Mouse (Mus musculus) embryonic facial prominence, embryonic 14.5 days (tissue): Measurements from ENCODE around the gene Psme1. TPM values are rescaled to one million over a fixed set of nuclear protein-coding genes. Genes with fewer than 3 reads are reported as not detected.
A peak's percentile ranks its signal among the peaks of the same experiment; 100 is the strongest.

ENCODE experiments used
- ATAC-seq: fragments of 200-750 bp; cut with Nextera tagmentation; 2 replicates; pipeline ENCODE4 v1.8.0; 2017; ENCODE audit warnings: low read depth, moderate number of reproducible peaks, moderate TSS enrichment
- DNase-seq: peaks from one replicate; pipeline ENCODE4 v3.0.0-alpha.2; 2015; ENCODE audit warnings: low spot score
- H3K27ac ChIP-seq: fragments of 300-500 bp; sonication (generic); replicated peaks from 2 replicates; pipeline ENCODE4 v1.5.1; 2014; ENCODE audit warnings: low read depth, mild to moderate bottlenecking, low read length, moderate library complexity
- H3K27me3 ChIP-seq: fragments of 300-500 bp; sonication (generic); replicated peaks from 2 replicates; pipeline ENCODE4 v1.6.1; 2014; ENCODE audit warnings: low read length; ENCODE audit not compliant: control insufficient read depth, insufficient read depth
- H3K36me3 ChIP-seq: fragments of 300-500 bp; sonication (generic); 2 replicates; pipeline ENCODE4 v1.6.1; 2014; ENCODE audit warnings: low read length, mixed read lengths; ENCODE audit not compliant: control insufficient read depth, insufficient read depth
- H3K4me1 ChIP-seq: fragments of 300-500 bp; sonication (generic); 2 replicates; pipeline ENCODE4 v1.6.1; 2014; ENCODE audit warnings: antibody characterized with exemption, low read length; ENCODE audit not compliant: control insufficient read depth, insufficient read depth
- H3K4me2 ChIP-seq: fragments of 300-500 bp; sonication (generic); 2 replicates; pipeline ENCODE4 v1.6.1; 2014; ENCODE audit warnings: low read depth, mild to moderate bottlenecking, low read length, moderate library complexity, mixed read lengths
- H3K4me3 ChIP-seq: fragments of 300-500 bp; sonication (generic); 2 replicates; pipeline ENCODE4 v1.5.1; 2014; ENCODE audit warnings: low read depth, mild to moderate bottlenecking, low read length
- H3K9ac ChIP-seq: fragments of 300-500 bp; sonication (generic); 2 replicates; pipeline ENCODE4 v1.6.1; 2014; ENCODE audit warnings: low read depth, mild to moderate bottlenecking, low read length, moderate library complexity, mixed read lengths
- H3K9me3 ChIP-seq: fragments of 300-500 bp; sonication (generic); 2 replicates; pipeline ENCODE4 v1.6.1; 2016; ENCODE audit warnings: low read length; ENCODE audit not compliant: control insufficient read depth
- WGBS: fragments of 180-500 bp; shearing (Covaris S2); extraction: QIAGEN DNeasy Blood & Tissue Kit; methylation state at CpG from one replicate; pipeline ENCODE4 v1.1.7; 2014; 5-methylcytosine and 5-hydroxymethylcytosine counted together
- polyA plus RNA-seq: library from polyadenylated mRNA; unstranded; fragments of >200 nt; fragmentation: Nextera tagmentation; extraction: Ambion mirVana; gene quantifications from 2 replicates; pipeline ENCODE4 v1.2.1, GENCODE M21; 2014

Psme1 gene
- polyA plus RNA-seq, 1 experiment from 2014 or later = 123 TPM

DNA sequence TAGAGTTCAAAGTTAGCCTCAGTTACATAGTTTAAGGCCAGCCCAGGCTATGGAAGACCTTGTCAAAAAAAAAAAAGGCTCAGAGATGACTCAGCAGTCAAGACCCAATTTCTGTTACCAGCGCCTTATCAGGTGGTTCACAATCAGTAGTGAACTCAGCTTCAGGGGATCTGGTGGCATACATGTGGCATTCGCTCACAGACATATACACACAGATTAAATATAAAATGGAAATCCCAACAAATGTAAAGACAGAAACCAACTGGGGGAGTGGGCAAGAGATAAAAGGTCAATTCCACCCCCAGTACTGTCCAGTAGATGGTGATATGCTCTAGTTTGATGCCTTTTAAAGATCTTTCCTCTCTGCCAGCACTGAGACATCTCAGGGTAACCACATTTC, 8.2 kb downstream of the Psme1 start:
- H3K36me3 ChIP-seq = peaks cover 33% of the 10 kb centered on the region
- DNase-seq (no peak), ATAC-seq (no peak)
- H3K27ac ChIP-seq = no peak overlapping the region
- H3K4me2 ChIP-seq = no peak overlapping the region
- no peak overlapping the region for H3K4me3 ChIP-seq
- peaks cover 6% of the 10 kb centered on the region for H3K4me1 ChIP-seq
- no peaks in the 10 kb centered on the region for H3K27me3 ChIP-seq
- H3K9ac ChIP-seq = no peak overlapping the region
- no peaks in the 10 kb centered on the region for H3K9me3 ChIP-seq
- WGBS = 90% methylated on average over 2 of the region's 2 CpGs

DNA sequence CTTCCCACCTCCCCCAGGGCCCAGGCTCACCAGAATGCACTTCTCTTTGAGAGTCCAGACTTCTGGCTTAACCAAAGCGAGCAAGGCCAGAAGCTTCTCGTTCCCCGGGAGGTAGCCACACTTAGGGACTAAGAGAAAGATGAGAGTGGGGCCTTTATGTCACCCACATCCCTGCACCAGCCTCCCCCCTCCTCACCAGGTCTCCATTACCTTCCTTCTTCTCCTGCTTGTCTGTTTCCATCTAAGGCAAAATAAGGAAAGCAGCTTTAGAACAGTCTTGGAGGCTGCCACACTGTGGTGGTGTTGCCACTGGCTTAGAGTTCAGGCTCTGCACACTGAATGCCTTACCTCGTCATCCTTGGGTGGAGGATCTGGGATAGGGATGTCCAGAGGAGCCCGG, 11.3 kb downstream of the Psme1 start:
- H3K27me3 ChIP-seq = no peaks in the 10 kb centered on the region
- H3K4me3 ChIP-seq = no peak overlapping the region
- ATAC-seq = no peak
- H3K4me2 ChIP-seq = no peak overlapping the region
- no peaks in the 10 kb centered on the region for H3K9me3 ChIP-seq
- no peak for DNase-seq
- H3K27ac ChIP-seq = no peak overlapping the region
- no peak overlapping the region for H3K9ac ChIP-seq
- H3K4me1 ChIP-seq = peaks cover 13% of the 10 kb centered on the region
- WGBS = 84% methylated on average over 5 of the region's 5 CpGs
- H3K36me3 ChIP-seq = peaks cover 26% of the 10 kb centered on the region

GRCm38 (mm10) chr14:55589771-55590448, 12.0 kb downstream of the Psme1 start:
- no peaks in the 10 kb centered on the region for H3K27me3 ChIP-seq
- peaks cover 13% of the 10 kb centered on the region for H3K4me1 ChIP-seq
- ATAC-seq (no peak), DNase-seq (no peak)
- WGBS = 83% methylated on average over 11 of the region's 11 CpGs
- peak overlapping the region; percentile 74 for H3K9ac ChIP-seq
- peak overlapping the region; percentile 74 for H3K4me3 ChIP-seq
- H3K9me3 ChIP-seq = no peaks in the 10 kb centered on the region
- peak overlapping the region; percentile 92 for H3K4me2 ChIP-seq
- H3K36me3 ChIP-seq = peaks cover 31% of the 10 kb centered on the region
- peak overlapping the region; percentile 81 for H3K27ac ChIP-seq

- peak within 1 kb of the TSS; percentile 92 for H3K4me2 ChIP-seq
- DNase-seq (peak; percentile 99), ATAC-seq (peak; percentile 96)
- WGBS = under 1% methylated on average over 22 of the region's 22 CpGs
- H3K27ac ChIP-seq = peak within 1 kb of the TSS; percentile 96
- H3K9me3 ChIP-seq = no peaks in the 10 kb centered on the region
- H3K4me3 ChIP-seq = peak within 1 kb of the TSS; percentile 74
- no peaks in the 10 kb centered on the region for H3K27me3 ChIP-seq
- H3K36me3 ChIP-seq = peaks cover 41% of the 10 kb centered on the region
- H3K9ac ChIP-seq = peak within 1 kb of the TSS; percentile 79
- peaks cover 13% of the 10 kb centered on the region for H3K4me1 ChIP-seq
Observed at GRCm38 (mm10) chr14:55590748-55591330, 12.9 kb downstream of the Psme1 start, which contains the start of gene Psme2. Psme2 (minus strand) TSS chr14:55591113.

DNA sequence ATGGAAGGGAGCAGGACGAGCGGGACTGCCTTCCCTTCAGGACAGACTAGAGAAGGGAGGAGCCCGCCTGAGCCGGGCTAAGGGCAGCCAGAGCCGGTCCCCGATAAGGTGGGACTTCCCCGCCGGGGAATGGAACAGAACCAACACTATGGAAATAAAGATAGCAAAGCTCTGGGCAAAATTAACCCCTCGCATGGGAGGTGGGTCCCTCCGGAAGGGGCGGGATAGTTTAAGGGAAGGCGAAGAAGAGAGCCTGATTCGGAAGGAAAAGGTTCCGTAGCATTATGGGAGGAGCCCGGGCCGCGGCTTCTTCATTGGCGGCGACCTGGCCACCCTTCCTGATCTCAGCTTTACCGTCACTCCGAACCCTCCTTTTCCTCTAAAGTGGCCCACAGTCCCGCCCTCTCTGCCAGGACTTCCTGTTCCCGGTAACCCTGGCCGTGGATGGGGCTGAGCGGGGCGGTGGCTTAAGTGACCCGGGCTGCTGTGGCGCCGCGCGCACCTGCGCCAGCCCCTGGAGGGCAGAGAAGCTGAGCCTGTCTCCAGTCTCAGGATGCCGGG, 13.5 kb downstream of the Psme1 start, which contains the start of gene Rnf31:
Rnf31 (plus strand) TSS at position 378 of the 561 bp plus-strand sequence.
- Histone ChIP-seq H3K9ac (peak within 1 kb of the TSS; percentile 79), H3K27ac (peak within 1 kb of the TSS; percentile 96), H3K9me3 (no peaks in the 10 kb centered on the region), H3K4me2 (peak within 1 kb of the TSS; percentile 92), H3K4me3 (peak within 1 kb of the TSS; percentile 74), H3K4me1 (peaks cover 13% of the 10 kb centered on the region), H3K27me3 (no peaks in the 10 kb centered on the region), H3K36me3 (peaks cover 46% of the 10 kb centered on the region)
- WGBS = under 1% methylated on average over 29 of the region's 33 CpGs
- ATAC-seq (peak; percentile 93), DNase-seq (peak; percentile 97)

- Histone ChIP-seq H3K27me3 (no peaks in the 10 kb centered on the region), H3K4me2 (peak overlapping the region; percentile 92), H3K9ac (peak overlapping the region; percentile 79), H3K4me1 (peaks cover 13% of the 10 kb centered on the region), H3K36me3 (peaks cover 49% of the 10 kb centered on the region), H3K27ac (no peak overlapping the region; the same call in 1 of the 2 replicates), H3K9me3 (no peaks in the 10 kb centered on the region), H3K4me3 (peak overlapping the region; percentile 74)
- DNase-seq (no peak), ATAC-seq (no peak)
- WGBS = 2% methylated on average over 16 of the region's 16 CpGs
Observed at GRCm38 (mm10) chr14:55592226-55592625, 14.3 kb downstream of the Psme1 start.

DNA sequence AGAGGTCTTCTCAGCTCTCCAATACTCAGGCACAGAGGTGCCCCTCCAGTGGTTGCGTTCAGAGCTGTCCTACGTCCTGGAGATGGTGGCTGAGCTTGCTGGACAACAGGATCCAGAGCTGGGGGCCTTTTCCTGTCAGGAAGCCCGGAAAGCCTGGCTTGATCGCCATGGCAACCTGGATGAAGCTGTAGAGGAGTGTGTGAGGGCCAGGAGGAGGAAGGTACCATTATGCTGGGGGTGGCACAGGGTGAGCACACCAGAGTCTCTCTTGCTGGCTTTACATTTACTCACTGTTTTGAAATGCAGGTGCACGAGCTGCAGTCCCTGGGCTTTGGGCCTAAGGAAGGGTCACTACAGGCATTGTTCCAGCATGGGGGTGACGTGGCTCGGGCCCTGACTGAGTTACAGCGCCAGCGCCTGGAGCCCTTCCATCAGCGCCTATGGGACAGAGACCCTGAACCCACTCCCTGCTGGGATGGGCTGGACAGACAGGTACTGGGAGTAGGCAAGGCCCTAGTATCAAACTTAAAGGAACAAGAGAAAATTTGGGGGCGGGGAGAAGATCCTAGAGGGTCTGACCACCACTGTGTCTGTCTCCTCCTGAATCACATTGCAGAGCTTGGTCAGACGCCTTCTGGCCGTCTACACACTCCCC, 18.2 kb downstream of the Psme1 start:
- ATAC-seq = no peak
- no peak overlapping the region for H3K27ac ChIP-seq
- no peak overlapping the region for H3K4me2 ChIP-seq
- H3K4me1 ChIP-seq = peaks cover 7% of the 10 kb centered on the region
- no peaks in the 10 kb centered on the region for H3K27me3 ChIP-seq
- no peaks in the 10 kb centered on the region for H3K9me3 ChIP-seq
- H3K36me3 ChIP-seq = peaks cover 65% of the 10 kb centered on the region
- H3K9ac ChIP-seq = no peak overlapping the region
- no peak overlapping the region for H3K4me3 ChIP-seq
- DNase-seq = no peak
- WGBS = 84% methylated on average over 13 of the region's 13 CpGs

DNA sequence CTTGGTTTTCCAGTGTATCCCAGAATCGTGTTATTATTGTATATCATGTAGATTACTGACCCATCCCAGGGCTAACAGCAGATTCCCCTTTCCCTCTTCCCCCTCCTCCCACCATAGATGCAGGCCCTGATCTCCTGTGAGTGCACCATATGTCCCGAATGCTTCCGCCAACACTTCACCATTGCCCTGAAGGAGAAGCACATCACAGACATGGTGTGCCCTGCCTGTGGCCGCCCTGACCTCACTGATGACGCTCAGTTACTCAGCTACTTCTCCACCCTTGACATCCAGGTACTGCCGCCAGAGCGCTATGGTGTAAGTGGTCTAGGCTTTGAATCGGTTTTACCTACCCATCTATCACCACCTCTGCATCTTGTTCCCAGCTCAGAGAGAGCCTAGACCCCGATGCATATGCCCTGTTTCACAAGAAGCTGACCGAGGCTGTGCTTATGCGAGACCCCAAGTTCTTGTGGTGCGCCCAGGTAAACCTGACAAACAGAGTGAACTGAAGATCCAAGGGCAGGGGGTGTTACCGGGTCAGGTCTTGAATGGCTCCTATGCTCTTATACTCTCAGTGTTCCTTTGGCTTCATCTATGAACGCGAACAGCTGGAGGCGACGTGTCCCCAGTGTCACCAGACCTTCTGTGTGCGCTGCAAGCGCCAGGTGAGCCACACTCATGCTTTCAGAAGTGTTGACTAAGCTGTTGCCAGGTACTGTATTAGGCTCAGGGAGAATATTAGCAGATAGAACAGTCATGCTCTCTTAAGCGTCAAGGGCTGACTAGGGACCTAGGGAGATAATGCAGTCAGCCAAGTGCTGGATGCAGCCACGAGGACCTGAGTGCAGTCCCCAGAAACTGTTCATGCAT, 20.8 kb downstream of the Psme1 start:
- ATAC-seq = no peak
- WGBS = 96% methylated on average over 21 of the region's 21 CpGs
- H3K4me3 ChIP-seq = no peak overlapping the region
- no peak overlapping the region for H3K4me2 ChIP-seq
- peaks cover 91% of the 10 kb centered on the region for H3K36me3 ChIP-seq
- no peaks in the 10 kb centered on the region for H3K27me3 ChIP-seq
- H3K9ac ChIP-seq = no peak overlapping the region
- H3K27ac ChIP-seq = no peak overlapping the region
- no peaks in the 10 kb centered on the region for H3K9me3 ChIP-seq
- H3K4me1 ChIP-seq = peaks cover 3% of the 10 kb centered on the region; the same call in 1 of the 2 replicates
- no peak for DNase-seq
